Mouse (Mus musculus) T-helper 17 cell (primary cell): ENCODE measurements around the gene Ncapd2.

Source experiments
- in situ Hi-C, 2 experiments: fragments of 300-600 bp; cut with MboI, MseI; formaldehyde crosslinking; loops; 1 replicate in 1 of 2; 2 replicates in 1 of 2; pipeline ENCODE4 v1.15.1; 2025; ENCODE audit warnings: high pct_unique_total_duplicates in 2 of 2

Gene Ncapd2

DNA sequence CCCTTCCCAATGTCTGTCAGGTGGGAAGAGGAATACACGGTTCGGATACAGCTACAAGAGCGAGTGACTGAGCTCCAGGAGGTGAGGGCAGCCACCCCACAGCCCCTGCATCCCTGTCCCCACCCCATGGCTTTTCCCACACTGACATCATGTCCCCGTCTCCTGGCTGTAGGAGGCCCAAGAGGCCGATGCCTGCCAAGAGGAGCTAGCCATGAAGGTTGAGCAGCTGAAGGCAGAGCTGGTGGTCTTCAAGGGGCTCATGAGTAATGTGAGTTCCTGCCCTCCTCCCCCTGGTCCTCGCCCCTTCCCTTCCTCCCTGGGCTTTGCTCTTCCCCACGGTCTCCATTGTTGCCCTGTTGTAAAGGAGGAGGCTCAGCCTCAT, 41.9 kb downstream of the Ncapd2 start:
- in situ Hi-C loops, result no loop called here

- in situ Hi-C loops, result no loop called here
These were observed 42.5 kb downstream of the Ncapd2 start for GRCm38 (mm10) chr6:125148926-125149568.

GRCm38 (mm10) chr6:125148251-125148925, 43.1 kb downstream of the Ncapd2 start:
- in situ Hi-C loops, result no loop called here

- in situ Hi-C loops, result no loop called here
These were observed 44.2 kb downstream of the Ncapd2 start for GRCm38 (mm10) chr6:125147329-125147728.

- in situ Hi-C loops, result no loop called here
These were observed 44.7 kb downstream of the Ncapd2 start for GRCm38 (mm10) chr6:125146797-125147196.

GRCm38 (mm10) chr6:125146148-125146547, 45.4 kb downstream of the Ncapd2 start:
- in situ Hi-C loops, result no loop called here

DNA sequence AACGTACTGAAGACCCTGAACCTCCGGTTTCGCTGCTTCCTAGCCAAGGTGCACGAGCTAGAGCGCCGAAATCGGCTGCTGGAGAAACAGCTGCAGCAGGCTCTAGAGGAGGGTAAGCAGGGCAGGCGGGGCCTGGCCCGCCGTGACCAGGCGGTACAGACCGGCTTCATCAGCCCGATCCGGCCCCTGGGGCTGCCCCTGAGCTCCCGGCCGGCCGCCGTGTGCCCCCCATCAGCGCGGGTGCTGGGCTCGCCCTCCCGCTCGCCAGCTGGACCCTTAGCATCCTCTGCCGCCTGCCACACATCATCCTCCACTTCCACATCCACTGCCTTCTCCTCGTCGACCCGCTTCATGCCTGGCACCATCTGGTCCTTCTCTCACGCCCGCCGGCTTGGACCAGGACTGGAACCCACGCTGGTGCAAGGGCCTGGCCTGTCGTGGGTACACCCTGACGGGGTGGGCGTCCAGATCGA, 46.0 kb downstream of the Ncapd2 start:
- in situ Hi-C loops, result no loop called here

DNA sequence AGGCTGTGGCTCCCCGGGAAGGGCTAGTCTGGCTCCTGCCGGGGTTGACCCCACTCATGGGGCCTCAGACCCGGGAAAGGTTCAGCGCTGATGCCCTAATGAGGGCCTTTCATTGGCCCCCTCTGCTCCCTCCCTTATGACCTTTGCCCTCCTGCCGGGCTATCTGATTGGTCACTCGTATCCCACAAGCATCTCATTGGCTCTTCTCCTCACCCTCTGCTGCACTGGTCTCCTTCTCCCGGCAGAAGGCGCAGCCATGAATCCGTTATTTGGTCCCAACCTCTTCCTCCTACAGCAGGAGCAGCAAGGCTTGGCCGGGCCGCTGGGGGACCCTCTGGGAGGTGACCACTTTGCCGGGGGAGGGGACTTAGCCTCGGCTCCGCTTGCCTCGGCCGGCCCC, 46.5 kb downstream of the Ncapd2 start, which contains the start of gene Iffo1:
TSS of gene Iffo1 (plus strand) at position 241 of the 400 bp plus-strand sequence.
- in situ Hi-C loops, result no loop called here

DNA sequence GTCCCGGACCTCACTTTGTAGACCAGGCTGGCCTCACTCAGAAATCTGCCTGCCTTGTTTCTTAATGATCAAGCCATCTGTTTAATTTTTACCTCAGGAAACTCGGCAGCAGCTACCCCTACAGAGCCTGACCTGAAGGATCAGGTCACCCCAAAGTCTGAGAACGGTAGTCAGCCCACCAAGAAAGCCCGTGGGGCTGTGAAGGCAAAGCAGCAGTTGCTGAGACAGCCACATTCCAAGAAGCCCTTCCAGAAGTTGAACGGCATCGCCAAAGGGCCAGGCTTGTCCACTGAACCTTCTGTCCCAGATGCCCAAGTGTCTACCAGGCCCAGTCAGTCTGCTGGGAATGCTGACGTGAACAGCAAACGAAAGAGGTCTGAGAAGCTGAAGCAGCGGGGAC, 47.6 kb downstream of the Ncapd2 start:
- in situ Hi-C loops, result no loop called here

DNA sequence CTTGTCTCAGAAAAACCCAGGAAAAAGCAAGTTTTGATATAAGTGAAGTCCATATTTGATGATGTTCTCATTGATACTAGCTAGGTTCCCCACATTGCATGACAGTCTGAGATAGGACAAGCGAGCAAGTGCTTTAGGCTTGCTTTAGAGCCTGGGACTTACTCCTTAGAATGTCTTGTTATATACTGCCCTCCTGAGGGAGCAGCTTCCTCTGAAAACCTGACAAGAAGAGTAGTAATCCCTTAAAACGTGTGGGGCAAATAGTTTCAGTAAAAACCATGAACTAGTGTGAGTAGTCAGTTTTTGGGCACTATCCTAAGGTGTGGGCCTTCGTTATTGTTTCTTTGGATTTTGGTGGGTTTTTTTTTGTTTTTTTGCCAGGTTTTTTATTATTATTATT, 48.4 kb downstream of the Ncapd2 start:
- in situ Hi-C loops, result no loop called here

- in situ Hi-C loops, result no loop called here
These were observed 49.1 kb downstream of the Ncapd2 start for GRCm38 (mm10) chr6:125142436-125142835.

- in situ Hi-C loops, result no loop called here
These were observed 51.8 kb downstream of the Ncapd2 start for GRCm38 (mm10) chr6:125139747-125140146.

DNA sequence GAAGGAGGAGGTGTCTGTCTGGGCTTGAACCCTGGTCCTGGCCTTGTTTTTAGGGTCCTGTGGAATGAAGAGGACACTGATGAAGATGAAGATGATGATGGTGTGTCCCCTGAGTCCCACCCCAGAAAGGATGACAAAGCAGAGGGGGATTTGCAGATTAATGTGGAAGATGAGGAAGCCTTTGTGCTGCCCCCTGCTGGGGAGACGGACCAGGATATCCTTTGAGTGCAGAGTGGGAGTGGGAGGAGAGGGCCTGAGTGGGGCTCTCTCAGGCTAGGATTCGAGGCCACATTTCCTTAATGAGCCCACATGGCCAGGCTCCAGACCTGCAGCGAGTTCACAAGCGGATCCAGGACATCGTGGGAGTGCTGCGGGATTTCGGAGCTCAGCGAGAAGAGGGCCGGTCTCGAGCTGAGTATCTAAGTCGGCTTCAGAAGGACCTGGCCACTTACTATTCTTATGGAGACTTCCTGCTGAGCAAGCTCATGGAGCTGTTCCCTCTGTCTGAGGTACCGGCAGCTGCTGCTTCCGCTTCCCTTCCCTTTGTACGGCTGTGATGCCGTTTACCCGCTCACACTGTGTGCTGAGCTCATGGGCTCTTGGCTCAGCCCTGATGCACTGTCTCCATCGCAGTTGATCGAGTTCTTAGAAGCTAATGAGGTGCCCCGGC, 54.4 kb downstream of the Ncapd2 start:
- in situ Hi-C loops, result no loop called here

DNA sequence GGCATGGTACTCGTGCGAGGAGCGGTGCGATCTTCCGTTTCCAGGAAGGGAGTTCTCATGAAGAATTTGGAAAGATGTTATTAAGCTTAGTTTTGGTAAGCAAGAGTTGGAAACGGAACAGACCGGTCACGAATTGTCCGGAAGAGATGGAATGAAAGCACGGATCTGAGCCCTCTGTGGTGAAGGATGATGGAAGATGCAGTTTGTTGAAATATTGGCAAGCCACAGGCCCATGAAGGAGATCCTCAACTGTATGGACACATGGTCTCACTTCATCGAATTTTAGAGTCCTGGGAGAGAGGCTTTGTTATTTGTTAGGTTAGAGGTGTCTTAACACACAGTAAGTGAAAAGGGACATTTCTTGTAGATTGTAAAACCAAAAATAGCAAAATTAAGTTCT, 59.0 kb downstream of the Ncapd2 start:
- in situ Hi-C loops, result loop anchor here in 1 of 2 experiments (5.0 kb wide), 1 partner anchor 35 kb away; the partner anchor contains the start of gene Chd4

DNA sequence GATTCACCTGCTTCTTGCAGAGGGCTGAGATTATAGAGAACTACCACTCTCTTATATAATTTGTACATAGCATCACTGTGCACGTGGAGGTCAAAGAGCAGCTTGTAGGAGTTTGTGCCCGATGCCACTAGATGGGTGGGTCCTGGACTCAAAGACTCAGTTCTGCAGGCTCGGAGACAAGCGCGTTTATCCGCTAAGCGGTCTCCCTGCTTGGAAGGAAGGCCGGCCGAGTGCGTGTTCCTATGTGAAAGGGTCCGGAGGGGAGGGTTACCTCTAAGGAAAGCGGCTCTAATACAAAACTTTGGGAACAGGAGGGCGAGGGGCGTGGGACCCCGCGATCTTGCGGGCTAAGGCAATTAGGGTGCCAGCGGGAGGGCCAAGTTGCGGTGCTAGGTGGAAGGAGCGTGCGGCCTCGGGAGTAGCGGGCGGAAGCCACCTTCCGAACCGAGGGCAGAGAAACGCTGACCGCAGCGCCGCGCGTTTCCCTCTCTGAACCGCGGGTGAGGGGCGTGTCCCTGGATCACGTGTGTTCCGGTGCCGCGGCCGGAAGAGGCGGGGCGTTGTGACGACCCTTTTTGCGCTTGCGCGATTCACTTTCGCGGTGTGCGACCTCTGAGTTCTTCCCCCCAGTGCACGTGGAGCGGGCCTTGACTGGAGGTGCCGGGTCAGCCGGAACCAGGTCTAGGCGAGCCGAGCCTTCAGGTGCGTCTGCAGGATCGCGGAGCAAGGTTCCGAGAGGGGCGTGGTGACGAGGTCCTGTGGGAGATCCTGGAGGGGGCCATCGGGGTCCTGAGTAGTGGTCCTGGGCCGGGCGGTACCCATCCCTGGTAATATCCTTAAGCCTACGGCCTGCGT, 60.0 kb downstream of the Ncapd2 start, which contains the start of gene Nop2:
TSS of gene Nop2 (plus strand) at position 608 of the 855 bp plus-strand sequence.
- in situ Hi-C loops, result loop anchor here in 1 of 2 experiments (5.0 kb wide), 1 partner anchor 34 kb away; the partner anchor contains the start of gene Chd4

GRCm38 (mm10) chr6:125129710-125130402, 61.6 kb downstream of the Ncapd2 start:
- in situ Hi-C loops, result loop anchor here in 1 of 2 experiments (5.0 kb wide), 1 partner anchor 33 kb away; the partner anchor contains the start of gene Chd4

- in situ Hi-C loops, result no loop called here
These were observed 62.8 kb downstream of the Ncapd2 start for GRCm38 (mm10) chr6:125128724-125129123.

GRCm38 (mm10) chr6:125119387-125119786, 72.1 kb downstream of the Ncapd2 start:
- in situ Hi-C loops, result loop anchor here in 1 of 2 experiments (10.0 kb wide), 1 partner anchor 55 kb away; no protein-coding TSS in a partner anchor
